Mouse (Mus musculus): ENCODE measurements around the gene St8sia2. TPM values are rescaled to one million over a fixed set of nuclear protein-coding genes. Genes with fewer than 3 reads are reported as not detected.

Gene St8sia2
- under 1 TPM; 0.19 TPM for total RNA-seq (2021)

DNA sequence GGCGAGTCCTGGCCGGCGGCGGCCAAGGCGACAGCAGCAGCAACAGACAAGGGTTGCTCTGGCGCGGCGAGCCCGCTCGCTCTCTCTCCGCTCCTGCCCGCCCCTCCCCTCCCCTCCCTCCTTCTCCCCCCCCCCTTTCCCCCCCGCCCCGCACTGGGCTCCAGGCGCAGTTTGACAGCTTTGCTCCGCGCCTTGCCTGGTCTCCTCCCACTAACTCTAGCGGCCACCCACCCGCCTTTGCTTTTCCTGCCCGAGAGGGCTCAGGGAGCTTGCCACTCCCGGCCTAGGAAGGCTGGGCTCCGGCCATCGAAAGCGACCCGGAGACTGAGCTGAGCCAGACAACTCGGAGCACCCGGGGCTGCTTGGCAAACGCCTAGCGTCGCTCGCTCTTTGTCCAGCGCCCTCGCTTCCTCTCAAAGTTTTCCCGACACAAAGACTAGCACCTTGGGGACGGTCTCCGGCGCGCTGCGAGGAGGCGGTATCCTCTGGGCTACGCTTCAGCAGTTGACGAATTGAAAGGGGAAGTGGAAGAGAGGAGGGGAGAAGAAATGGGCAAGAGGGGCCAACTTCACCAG is at the start of gene St8sia2:
St8sia2 (minus strand) TSS at position 90 of the 575 bp plus-strand sequence.
- intact Hi-C loops (cut with DNase I), result loop anchor here (10.0 kb wide), 1 partner anchor 359 kb away; no protein-coding TSS in a partner anchor
- peak; percentile 25 to 48 for DNase-seq

GRCm38 (mm10) chr7:74061076-74061475 is 47.6 kb upstream of the St8sia2 start:
- no peak for DNase-seq
- intact Hi-C loops (cut with DNase I), result loop anchor here (10.0 kb wide), 1 partner anchor 64 kb away; no protein-coding TSS in a partner anchor

GRCm38 (mm10) chr7:74060306-74060946 is 46.9 kb upstream of the St8sia2 start:
- intact Hi-C loops (cut with DNase I), result loop anchor here (10.0 kb wide), 1 partner anchor 64 kb away; no protein-coding TSS in a partner anchor
- peak; percentile 7 to 10 for DNase-seq

DNA sequence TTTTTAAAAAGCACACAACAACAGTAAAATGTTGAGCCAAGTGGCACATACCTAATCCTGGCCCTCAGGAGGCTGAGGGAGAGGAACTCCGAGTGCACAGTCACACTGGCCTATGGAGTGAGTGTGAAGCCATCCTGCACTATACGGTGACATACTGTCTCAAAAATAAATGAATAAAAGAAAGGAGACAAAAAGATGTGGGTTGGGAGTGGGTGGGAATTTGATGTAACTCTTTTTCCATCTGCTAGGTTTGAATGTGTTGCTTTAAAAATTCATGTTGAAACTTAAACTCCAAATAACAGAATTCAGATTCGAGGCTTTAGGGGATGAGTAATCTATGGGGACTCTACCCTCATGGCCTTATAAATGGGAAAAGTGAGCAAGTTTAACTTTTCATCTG is 46.2 kb upstream of the St8sia2 start:
- DNase-seq, result no peak
- intact Hi-C loops (cut with DNase I), result loop anchor here (10.0 kb wide), 1 partner anchor 65 kb away; no protein-coding TSS in a partner anchor

DNA sequence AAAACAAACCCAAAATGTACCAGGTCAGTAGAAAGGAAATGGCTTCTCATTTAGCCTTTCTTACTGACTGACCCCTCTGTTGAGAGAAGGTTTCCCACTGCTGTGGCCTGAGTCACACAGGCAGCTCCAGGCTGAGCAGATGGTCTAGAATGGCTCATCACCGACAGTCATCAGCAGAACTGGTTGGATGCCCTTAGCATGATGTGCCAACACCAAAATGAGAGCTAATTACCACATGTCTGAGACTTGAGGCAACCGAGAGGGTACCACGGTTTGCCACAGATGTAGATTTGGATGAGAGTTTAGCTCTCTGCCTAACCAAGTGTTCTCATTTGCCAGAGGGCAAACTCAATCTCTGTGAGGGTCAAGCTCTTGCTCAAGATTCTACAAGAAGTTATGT is 42.3 kb upstream of the St8sia2 start:
- intact Hi-C loops (cut with DNase I), result no loop called here
- DNase-seq, result no peak

GRCm38 (mm10) chr7:74047591-74047990 is 34.1 kb upstream of the St8sia2 start:
- intact Hi-C loops (cut with DNase I), result no loop called here
- DNase-seq, result no peak

- DNase-seq, result no peak
- intact Hi-C loops (cut with DNase I), result no loop called here
Observed at GRCm38 (mm10) chr7:74045166-74045957, 31.9 kb upstream of the St8sia2 start.

DNA sequence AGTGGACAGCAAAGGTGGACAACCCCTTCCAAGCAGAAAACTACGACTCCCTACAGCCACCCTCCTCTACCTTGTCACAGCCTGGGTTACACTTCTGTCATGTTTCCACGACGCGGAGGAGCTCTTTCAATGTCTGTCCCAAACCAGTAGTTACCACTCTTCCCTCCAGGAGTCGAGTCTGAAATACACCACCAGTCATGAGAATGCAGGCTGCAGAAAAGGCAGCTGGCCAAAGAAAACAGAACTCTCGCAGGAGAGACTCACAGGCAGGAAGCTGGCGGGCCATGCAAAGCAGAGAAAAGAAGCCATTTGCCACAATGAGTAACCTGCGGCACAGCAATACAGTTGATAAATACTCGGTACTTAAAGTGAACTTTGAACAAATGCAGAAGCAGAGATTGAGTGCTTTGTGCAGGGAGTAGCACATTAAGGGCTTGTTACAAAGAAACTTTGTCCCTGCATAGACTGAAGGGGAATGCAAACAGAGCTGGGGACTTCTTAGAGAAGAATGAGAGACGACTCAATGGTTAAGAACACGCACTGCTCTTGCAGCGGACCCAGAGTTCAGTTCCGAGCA is 30.2 kb upstream of the St8sia2 start:
- DNase-seq, result peak; percentile 4 to 24
- intact Hi-C loops (cut with DNase I), result no loop called here

DNA sequence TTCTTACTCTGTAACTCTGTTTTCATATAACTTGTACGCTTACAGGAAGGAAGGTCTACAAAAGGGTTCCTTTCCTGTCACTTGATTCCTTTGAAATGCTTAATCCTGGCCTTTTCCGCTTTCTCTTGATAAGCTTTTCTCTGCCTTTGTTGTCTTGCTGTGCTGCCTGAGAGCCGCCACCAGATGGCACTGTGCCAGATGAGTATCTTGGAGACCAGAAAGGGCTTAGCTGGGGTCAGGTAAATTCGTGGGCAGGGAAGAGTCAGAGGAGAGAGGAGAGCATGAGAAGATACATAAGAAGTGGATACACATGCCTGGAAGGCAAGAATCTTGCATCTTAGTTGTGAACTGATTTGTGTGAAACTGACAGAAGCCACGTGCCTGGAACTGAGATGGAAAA is 11.5 kb upstream of the St8sia2 start:
- DNase-seq, result peak; percentile 42 to 61
- intact Hi-C loops (cut with DNase I), result loop anchor here (1.0 to 10.0 kb wide), 2 partner anchors 329 to 1080 kb away; no protein-coding TSS in a partner anchor

GRCm38 (mm10) chr7:74024171-74024570 is 10.7 kb upstream of the St8sia2 start:
- intact Hi-C loops (cut with DNase I), result loop anchor here (10.0 kb wide), 1 partner anchor 1081 kb away; no protein-coding TSS in a partner anchor
- no peak for DNase-seq

GRCm38 (mm10) chr7:74022571-74022970 is 9.1 kb upstream of the St8sia2 start:
- DNase-seq, result no peak
- intact Hi-C loops (cut with DNase I), result loop anchor here (10.0 kb wide), 1 partner anchor 1082 kb away; no protein-coding TSS in a partner anchor

- DNase-seq, result no peak
- intact Hi-C loops (cut with DNase I), result loop anchor here (10.0 kb wide), 1 partner anchor 1083 kb away; no protein-coding TSS in a partner anchor
Observed at GRCm38 (mm10) chr7:74021771-74022170, 8.3 kb upstream of the St8sia2 start.

GRCm38 (mm10) chr7:74016613-74017012 is 3.1 kb upstream of the St8sia2 start:
- intact Hi-C loops (cut with DNase I), result loop anchor here (10.0 kb wide), 1 partner anchor 362 kb away; no protein-coding TSS in a partner anchor
- no peak for DNase-seq

GRCm38 (mm10) chr7:74012858-74013600 is 461 bp downstream of the St8sia2 start:
- intact Hi-C loops (cut with DNase I), result loop anchor here (10.0 kb wide), 1 partner anchor 358 kb away; no protein-coding TSS in a partner anchor
- no peak for DNase-seq

DNA sequence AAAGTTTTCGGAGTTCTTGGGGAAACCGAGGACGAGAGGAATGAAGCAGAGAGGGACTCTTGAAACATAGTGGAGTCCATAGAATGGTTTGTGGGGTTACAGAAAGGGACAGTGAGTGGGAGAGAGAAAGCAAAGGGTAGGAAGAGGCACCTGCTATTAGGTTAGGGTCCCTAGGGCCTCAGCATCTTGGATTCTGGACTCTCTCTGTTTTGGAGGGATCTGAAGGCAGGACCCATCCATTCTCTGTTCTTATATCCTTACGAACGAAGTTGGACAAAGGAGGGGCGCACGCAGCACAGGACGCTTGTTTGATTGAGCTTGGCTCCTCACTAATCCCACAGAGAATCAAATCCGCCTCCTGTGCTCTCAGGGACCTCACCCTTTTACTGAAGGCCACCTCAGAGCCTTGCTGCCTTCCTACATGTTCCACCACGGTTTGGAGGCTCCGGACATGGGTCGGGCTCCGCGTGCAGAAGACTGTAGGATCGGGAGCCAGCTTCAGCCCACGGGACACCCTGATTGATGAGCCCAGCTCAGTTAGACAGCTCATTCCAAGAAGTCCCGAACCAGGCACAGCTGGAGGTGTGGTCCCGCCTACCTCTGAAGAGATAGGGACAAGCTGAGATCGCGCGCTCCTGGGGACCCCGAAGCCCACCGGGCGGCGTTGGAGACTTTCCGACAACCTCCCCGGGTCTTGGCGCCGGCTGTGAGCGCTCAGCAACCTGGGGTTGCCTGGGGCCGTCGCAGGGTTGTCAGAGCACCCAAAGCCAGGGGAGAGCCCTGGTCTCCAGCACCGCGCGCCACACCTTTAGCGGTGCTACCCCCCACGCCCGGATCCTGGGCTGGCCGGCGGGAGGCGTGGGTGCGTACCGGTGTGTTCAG is 1.3 kb downstream of the St8sia2 start:
- no peak for DNase-seq
- intact Hi-C loops (cut with DNase I), result loop anchor here (10.0 kb wide), 1 partner anchor 357 kb away; no protein-coding TSS in a partner anchor

DNA sequence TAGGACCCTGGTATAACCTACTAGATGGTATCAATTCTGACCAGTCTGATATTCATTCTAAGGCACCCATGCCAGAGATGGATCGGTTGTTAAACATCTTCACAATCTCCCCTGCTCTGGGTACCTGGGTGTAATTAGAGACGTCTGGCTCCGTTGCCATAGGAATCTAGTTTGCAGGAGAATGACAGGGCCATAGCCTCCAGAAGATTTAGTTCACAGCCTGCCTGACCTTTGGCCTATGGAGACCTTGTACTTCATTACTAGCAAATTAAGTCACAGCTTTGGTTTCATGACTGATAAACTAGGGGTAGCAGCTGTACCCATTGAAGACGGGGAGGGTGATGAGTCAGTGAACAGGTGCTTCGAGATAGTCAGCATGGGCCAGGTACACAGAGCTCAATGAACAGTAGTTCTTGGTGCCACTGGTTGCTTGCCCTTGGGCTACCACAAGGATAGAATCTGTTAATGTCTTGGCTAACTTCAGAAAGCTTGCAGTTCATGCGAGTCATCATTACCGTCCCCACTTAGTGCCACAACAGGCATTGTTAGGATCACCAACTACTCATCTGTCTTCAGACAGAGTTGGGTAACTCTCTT is 4.4 kb downstream of the St8sia2 start:
- DNase-seq, result no peak
- intact Hi-C loops (cut with DNase I), result no loop called here

DNA sequence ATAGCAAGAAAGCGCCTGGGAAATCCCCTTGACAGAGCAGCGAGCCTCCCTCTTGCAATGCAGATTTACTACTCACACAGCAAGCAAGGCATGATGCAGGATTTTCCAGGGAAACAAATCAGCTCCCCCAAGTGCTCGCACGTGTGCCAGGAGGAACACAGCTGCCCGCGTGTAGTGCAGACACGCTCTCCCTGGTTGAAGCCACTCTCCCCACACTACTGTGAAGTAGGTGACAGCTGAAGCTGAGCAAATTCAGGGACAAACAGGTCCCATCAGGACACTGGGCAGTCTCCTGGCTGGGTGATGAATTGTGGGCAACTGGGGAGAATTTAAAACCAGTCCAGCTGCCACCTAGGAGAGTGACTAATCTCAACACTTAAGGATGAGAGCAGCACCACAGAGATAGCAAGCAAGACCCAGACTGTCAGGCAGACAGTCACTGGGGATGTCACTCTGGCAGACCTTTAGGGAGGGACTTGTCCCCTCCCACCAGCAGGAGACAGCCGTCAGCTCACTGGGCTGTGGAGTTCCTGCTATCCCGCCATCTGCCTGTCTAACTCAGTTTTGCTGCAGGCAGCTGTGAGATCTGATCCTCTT is 6.6 kb downstream of the St8sia2 start:
- intact Hi-C loops (cut with DNase I), result no loop called here
- no peak for DNase-seq

GRCm38 (mm10) chr7:74006364-74006763 is 7.1 kb downstream of the St8sia2 start:
- no peak for DNase-seq
- intact Hi-C loops (cut with DNase I), result no loop called here

Data from heart, postnatal 36 days (tissue).